Mouse (Mus musculus) bone marrow macrophage, adult 2 months (primary cell): ENCODE measurements around the gene Emx1. TPM values are rescaled to one million over a fixed set of nuclear protein-coding genes. Genes with fewer than 3 reads are reported as not detected.
"Not testable (repeated sequence)": the region's sequence is repeated elsewhere in the genome, so short reads cannot be mapped to it uniquely, and the experiment has no call there.

ENCODE experiments used
- H3K27ac ChIP-seq: 2 replicates; pipeline ENCODE4 v1.5.1; 2012; ENCODE audit warnings: low read depth, low read length; ENCODE audit not compliant: insufficient read depth
- H3K4me1 ChIP-seq: 2 replicates; pipeline ENCODE4 v1.6.1; 2012; ENCODE audit warnings: low read length; ENCODE audit not compliant: control insufficient read depth, insufficient read depth
- H3K4me3 ChIP-seq: 2 replicates; pipeline ENCODE4 v1.5.1; 2012; ENCODE audit warnings: mild to moderate bottlenecking, low read length, moderate library complexity; ENCODE audit not compliant: insufficient read depth
- CTCF ChIP-seq: IDR thresholded peaks from 2 replicates; pipeline ENCODE4 v1.5.1; 2012; ENCODE audit warnings: low read depth, mild to moderate bottlenecking, low read length, moderate library complexity
- POLR2A ChIP-seq: IDR thresholded peaks from 2 replicates; pipeline ENCODE4 v1.6.1; 2012; ENCODE audit warnings: mild to moderate bottlenecking, low read depth, low read length, borderline replicate concordance
- polyA plus RNA-seq: library from polyadenylated mRNA; stranded (reverse); fragments of >200 nt; gene quantifications from 2 replicates; pipeline ENCODE4 v1.2.4, GENCODE M21; 2012; ENCODE audit not compliant: missing spikeins, insufficient read depth, insufficient read length

The Emx1 gene
- not detected in 2 replicates for polyA plus RNA-seq

DNA sequence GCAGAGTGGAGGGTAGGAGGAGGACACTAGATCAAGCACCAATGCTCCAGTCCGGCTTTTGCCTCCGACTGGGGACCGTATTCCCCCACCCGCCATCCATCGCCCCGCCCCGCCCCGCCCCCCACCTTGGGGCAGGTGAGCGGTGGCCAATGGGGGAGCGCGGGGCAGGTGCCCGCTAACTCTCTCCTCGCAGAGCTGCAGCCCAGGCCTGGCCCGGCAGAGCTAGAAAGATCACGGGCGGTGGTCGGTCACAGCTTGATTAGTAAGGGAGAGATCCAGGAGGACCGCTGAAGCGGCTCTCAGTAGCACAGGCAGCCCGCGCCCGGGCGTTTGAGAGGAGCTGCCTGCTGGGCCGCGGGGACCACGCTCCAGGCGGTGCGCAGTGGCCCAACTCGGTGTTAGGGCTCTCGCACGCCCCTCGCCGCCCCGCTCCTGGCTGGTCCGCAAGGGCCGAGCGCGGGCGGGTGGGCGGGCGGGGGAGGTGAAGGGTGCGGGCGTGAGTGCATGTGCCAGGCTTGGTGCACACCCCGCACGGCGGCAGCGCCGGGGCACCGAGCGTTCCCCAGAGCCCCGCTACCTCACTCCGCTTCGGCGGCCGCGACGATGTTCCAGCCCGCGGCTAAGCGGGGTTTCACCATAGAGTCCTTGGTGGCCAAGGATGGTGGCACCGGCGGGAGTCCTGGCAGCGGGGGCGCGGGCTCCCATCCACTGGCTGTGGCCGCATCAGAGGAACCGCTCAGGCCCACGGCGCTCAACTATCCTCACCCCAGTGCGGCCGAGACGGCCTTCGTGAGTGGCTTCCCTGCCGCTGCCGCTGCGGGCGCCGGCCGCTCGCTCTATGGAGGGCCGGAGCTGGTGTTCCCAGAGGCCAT, at the start of gene Emx1:
Gene Emx1 (plus strand): TSS at position 99 of the 872 bp plus-strand sequence.
- TF ChIP-seq CTCF (no peak), POLR2A (no peak)
- H3K4me1 ChIP-seq: no peaks in the 10 kb centered on the region
- H3K4me3 ChIP-seq: 0 out of 2 replicates have a peak within 1 kb of the TSS, but pooled peaks have one; percentile 0

DNA sequence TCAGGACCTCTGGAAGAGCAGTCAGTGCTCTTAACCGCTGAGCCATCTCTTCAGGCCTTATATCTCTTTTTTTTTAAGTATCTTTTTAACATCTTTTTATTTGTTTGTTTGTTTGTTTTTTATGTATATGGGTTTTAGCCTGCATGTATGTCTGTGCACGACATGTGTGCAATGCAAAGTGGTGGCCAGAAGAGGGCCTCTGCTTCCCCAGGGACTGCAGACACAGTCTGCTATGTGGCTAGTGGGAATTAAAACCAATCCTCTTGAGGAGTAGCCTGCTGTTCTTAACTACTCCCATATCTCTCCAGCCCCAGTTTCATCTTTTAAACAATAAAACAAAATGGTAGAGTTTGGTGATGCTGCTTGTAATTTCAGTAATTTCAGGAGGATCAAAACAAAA, 47.7 kb upstream of the Emx1 start:
- no peak overlapping the region for H3K4me3 ChIP-seq

More for the DNA sequence above, at the start of gene Emx1:
- no peak within 1 kb of the TSS for H3K27ac ChIP-seq

DNA sequence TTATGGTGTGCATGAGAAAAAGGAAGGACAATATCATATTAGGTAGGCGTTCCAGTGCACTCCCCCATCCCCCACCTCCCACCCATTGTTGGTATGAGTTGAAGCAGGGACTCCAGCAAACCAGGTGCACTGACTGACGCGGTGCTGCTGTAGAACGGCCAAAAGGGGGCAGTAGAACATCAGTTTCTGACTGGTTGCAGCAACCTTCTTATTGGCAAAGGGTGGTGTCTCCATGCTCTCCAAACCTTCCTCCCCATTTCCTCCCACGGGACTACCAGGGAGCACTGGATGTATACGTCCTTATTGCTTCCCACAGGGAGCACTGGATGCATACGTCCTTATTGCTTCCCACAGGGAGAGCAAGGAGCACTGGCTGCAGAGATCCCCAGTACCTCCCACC, 46.2 kb upstream of the Emx1 start:
- TF ChIP-seq CTCF: peak; percentile 42; the same call in 1 of the 2 replicates
- not testable (repeated sequence) for H3K4me1 ChIP-seq, H3K27ac ChIP-seq, H3K4me3 ChIP-seq

More for the DNA sequence above, 47.7 kb upstream of the Emx1 start:
- H3K27ac ChIP-seq: no peak overlapping the region
- H3K4me1 ChIP-seq: peaks cover 5% of the 10 kb centered on the region; the same call in 1 of the 2 replicates
- TF ChIP-seq CTCF (no peak), POLR2A (no peak)

DNA sequence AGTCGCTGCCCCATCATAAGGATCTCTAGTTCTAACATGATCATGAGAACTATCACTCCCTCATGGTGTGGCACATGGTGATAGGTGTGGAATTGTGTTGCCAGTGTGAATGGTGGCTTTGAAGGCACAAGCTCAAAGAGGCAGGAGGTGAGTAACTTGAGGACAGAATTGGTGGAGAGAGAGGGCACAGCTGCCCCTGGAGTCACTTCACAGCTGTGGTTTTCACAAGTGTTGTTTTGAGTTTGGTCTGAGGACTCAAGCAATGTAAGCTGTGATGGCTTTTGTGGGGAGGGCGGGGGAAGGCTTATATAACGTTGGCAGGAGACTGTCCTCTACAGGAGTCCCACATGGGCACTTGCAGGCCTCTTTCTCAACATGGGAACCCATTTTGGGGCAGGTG, 42.8 kb upstream of the Emx1 start:
- Histone ChIP-seq H3K4me3 (no peak overlapping the region), H3K27ac (no peak overlapping the region), H3K4me1 (peaks cover 5% of the 10 kb centered on the region; the same call in 1 of the 2 replicates)
- TF ChIP-seq CTCF (no peak), POLR2A (no peak)

DNA sequence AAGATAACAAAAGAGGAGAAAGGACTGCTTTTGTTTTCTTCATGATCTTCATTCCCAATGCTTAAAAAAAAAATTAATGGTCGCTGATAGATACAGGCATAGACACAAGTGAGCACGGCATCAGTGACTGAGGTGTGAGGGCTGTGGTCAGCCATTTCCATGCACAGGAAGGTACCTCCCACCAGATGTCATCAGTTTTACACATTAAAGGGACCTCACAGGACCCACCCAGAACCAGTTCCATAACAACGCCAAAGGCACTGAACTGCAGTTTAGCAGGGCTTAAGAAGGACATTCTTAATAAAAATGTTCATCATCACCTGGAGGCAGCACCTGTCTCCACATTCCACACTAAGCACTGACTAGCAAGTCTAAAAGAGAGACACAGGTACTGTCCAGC, 39.6 kb upstream of the Emx1 start:
- TF ChIP-seq POLR2A (no peak), CTCF (no peak)
- no peak overlapping the region for H3K4me3 ChIP-seq

DNA sequence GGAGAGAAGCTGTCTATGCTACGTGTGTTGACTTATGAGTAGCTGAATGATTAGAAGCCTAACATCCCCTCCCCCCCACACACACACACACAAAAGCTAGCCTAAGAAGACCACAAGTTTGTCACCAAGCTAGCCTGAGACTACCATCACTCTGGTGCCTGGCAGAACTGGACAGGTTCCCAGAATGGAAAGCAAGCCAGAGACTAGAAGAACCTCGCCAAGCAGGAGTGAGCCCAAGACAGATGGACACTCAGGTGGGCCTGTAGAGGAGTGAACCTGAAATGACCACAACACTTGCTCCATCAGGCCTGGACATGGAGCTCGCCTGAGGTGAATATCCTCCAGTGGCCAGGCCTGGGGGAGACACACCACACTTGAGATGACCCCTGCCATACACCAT, 36.9 kb upstream of the Emx1 start:
- TF ChIP-seq POLR2A (no peak), CTCF (no peak)
- Histone ChIP-seq H3K4me1 (peaks cover 11% of the 10 kb centered on the region), H3K4me3 (no peak overlapping the region), H3K27ac (no peak overlapping the region)

More for the DNA sequence above, 39.6 kb upstream of the Emx1 start:
- Histone ChIP-seq H3K4me1 (no peaks in the 10 kb centered on the region), H3K27ac (no peak overlapping the region)

DNA sequence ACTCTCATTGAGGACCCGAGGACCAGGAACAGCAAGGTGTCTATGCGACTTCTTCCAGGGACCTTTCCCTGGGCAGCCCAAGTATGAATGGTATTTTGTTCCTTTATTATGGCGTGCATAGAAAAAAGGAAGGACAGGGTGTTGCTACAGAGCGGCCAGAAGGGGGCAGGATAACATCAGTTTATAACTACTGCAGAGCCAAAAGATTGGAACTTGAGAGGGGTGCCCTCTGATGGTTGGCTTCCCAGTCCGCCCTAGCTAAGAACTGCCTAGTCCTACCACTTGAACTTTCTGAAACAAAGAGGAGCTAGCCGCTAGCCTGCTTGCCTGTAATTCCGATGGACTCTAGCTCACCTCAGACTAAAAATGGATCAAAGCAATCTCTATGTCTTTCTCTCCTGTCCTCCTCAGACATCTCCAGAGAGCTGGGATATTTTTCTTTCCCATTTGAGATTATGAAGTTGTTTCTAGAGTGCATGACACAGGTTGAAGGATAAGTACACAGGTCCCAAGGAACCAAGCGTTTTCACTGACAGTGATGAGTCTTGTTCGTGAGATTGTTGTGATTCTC, 33.2 kb upstream of the Emx1 start:
- no peak overlapping the region for H3K4me3 ChIP-seq
- H3K27ac ChIP-seq: no peak overlapping the region
- no peak for TF ChIP-seq POLR2A
- peak; percentile 65 for TF ChIP-seq CTCF
- H3K4me1 ChIP-seq: peaks cover 11% of the 10 kb centered on the region

DNA sequence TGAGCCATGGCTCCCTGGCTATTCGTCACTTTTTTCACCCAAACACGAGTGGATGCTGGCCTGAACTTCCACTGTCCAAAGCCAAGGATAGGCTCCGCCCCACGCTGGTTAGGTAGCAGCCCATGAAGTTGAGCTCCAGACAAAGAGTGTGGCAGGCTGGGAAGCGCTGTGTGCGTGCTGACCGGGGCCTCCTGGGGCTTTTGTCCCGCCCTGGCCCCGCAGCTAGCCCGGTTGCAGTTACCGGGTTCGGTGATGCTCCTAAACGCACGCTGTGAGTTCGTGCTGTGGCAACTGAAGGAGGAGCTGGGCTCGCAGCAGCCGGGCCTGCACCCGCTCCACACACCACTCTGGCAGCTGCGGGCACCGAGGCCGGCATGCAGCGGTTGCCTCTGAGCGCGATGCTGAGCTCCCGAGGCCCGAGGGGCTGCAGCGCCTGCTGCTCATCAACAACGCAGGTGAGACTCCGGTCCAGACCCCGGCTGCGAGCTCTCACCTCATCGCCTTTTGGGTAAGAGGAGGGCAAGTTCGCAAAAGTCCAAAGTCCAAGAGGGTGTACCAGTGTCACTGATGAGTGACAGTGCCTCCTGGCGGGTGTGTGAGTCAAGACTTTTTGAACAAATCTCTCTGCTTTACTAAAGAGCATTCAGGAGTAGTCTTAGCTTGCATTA, 32.2 kb upstream of the Emx1 start:
- peaks cover 11% of the 10 kb centered on the region for H3K4me1 ChIP-seq
- no peak overlapping the region for H3K27ac ChIP-seq
- TF ChIP-seq POLR2A (no peak), CTCF (peak; percentile 31; the same call in 1 of the 2 replicates)
- H3K4me3 ChIP-seq: peak overlapping the region; percentile 34; the same call in 1 of the 2 replicates

DNA sequence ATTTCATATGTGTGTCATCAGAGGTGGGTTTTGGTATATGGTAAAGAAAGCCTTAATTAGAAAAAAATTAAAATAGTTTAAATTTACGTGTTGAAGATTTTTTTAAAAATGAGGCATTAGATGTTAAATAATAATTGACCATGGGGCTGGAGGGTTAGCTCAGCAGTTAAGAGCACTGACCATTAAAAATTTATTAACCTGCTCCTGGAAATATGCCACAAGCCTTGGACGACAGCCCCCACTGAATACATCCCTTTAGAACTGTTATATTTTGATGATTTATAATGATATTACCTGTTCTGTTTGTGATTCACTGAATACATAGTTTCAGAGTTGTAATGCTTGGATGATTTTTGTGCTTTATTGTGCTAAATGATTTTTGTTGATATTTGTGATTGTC, 30.7 kb upstream of the Emx1 start:
- not testable (repeated sequence) for H3K4me3 ChIP-seq, H3K27ac ChIP-seq
- H3K4me1 ChIP-seq: peaks cover 11% of the 10 kb centered on the region

DNA sequence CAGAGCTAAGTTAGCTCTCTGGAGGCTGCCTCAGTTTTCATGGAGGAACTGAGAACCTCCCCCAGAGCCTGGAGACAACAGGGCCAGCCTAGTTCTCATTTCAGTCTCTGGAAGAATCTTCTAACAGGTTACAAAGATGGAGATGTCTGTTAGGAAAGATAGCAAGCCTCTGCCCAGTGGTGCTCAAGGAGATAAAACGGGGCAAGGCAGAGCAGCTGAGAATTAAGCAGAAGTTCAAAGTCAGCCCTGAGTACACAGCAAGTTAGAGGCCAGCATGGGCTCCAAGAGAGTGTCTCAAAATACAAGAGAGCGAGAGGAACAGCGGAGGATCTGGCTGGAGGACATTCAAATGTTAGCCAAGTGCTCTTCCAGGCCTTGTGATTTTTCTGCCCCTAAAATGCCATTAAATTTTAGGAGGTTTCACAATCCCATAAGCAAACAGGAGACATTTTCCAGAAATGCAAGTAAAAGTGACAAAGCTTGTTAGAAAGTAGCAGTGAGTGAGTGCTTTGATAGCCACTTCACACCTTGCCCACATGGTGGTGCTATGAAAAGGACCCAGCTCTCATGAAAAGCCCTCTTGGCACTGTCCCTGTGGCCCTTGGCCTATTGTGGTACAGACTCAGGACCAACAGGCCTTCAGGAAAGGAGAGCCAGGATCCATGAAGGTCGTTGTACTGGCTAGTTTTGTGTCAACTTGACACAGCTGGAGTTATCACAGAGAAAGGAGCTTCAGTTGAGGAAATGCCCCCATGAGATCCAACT, 29.0 kb upstream of the Emx1 start:
- H3K27ac ChIP-seq, H3K4me3 ChIP-seq: not testable (repeated sequence)
- peaks cover 11% of the 10 kb centered on the region for H3K4me1 ChIP-seq
